Mouse (Mus musculus): ENCODE results near the gene Cnih3. TPM values are rescaled to one million over a fixed set of nuclear protein-coding genes. Genes with fewer than 3 reads are reported as not detected.

The Cnih3 gene
- polyA plus RNA-seq, 1 experiment from 2014 or later = 0.27 TPM

DNA sequence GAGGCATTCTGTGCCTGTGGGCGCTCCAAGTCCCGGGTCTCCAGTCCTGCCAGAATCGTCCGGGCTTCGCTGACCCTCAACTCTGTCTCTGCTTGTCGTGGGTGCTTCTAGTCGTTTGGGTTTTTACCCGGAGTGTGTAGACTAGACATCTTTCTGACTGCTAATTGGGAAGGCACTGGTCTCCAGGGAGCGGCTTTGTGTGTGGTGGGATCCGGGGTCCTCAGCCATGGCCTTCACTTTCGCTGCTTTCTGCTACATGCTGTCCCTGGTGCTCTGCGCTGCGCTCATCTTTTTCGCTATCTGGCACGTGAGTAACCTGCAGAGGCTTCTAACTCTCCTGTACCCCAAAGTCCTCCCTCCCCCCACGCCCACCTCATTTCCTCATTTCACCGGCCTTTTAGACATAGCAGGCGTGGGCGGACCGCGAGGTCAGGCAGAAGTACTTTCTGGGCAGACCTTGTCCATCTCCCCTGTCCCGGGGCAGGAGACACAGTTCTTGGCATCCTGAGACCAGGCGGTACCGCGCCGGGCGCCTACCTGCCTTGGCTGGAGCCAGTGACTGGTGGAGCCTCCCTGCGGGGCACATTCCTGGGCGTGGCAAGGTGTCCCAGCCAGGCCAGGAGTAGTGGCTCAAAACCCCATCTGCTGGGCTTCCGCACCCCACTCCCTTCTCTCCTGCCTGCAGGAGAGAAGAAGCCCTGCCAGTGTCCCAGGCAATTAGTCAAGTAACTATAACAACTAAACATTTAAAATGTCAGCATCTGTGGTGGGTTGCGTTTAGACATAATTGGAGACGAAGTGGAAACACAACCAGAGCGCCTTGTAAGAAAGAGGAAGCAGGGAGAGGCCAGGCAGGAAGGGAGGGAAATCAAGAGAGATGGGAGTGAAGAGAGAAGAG, 1.0 kb downstream of the Cnih3 start:
- Histone ChIP-seq H3K36me3 (no peaks in the 10 kb centered on the region), H3K4me3 (peak overlapping the region; percentile 57), H3K4me1 (replicated peaks) (peaks cover 16% of the 10 kb centered on the region), H3K4me2 (peak overlapping the region; percentile 94), H3K27ac (ENCODE audit: poor library complexity, severe bottlenecking) (no peak overlapping the region), H3K9me3 (replicated peaks) (no peaks in the 10 kb centered on the region), H3K9ac (peak overlapping the region; percentile 66), H3K27me3 (replicated peaks) (peaks cover 58% of the 10 kb centered on the region)
- ATAC-seq (ENCODE audit: insufficient number of reproducible peaks, low FRiP score) = no peak
- WGBS = 4% methylated on average over 33 of the region's 33 CpGs

DNA sequence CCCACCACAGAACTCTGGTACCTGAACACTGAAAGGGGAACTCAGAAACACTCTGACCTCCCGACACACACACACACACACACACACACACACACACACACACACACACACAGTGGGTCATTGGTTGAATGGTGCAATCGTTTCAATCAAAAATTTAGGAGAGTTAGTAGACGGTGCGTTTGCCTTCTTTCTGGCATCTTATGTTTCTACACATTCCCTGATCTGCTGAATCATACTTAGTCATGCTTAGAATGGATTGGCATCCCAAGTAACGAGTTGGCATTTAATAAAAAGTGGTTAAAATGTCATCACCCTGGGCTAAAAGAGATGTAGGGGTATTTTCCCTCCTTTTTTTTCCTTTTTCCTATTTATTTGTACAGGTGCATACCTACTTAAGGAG, 3.3 kb downstream of the Cnih3 start:
- H3K27me3 ChIP-seq (replicated peaks) = peaks cover 49% of the 10 kb centered on the region
- 74% methylated on average over 5 of the region's 5 CpGs for WGBS

GRCm38 (mm10) chr1:181357870-181358269, 5.4 kb downstream of the Cnih3 start:
- no peak overlapping the region for H3K9ac ChIP-seq
- WGBS = 51% methylated on average over 2 of the region's 2 CpGs

More for the DNA sequence above, 3.3 kb downstream of the Cnih3 start:
- H3K9me3 ChIP-seq (replicated peaks) = no peaks in the 10 kb centered on the region
- H3K4me1 ChIP-seq (replicated peaks) = peaks cover 20% of the 10 kb centered on the region
- H3K9ac ChIP-seq = no peak overlapping the region
- H3K36me3 ChIP-seq = no peaks in the 10 kb centered on the region
- no peak overlapping the region for H3K4me3 ChIP-seq
- ATAC-seq (ENCODE audit: insufficient number of reproducible peaks, low FRiP score) = no peak
- H3K27ac ChIP-seq (ENCODE audit: poor library complexity, severe bottlenecking) = no peak overlapping the region
- H3K4me2 ChIP-seq = no peak overlapping the region

GRCm38 (mm10) chr1:181358526-181358925, 6.1 kb downstream of the Cnih3 start:
- 50% methylated on average over 7 of the region's 7 CpGs for WGBS
- no peak overlapping the region for H3K4me2 ChIP-seq
- no peak for ATAC-seq (ENCODE audit: insufficient number of reproducible peaks, low FRiP score)

More at GRCm38 (mm10) chr1:181357870-181358269, 5.4 kb downstream of the Cnih3 start:
- H3K9me3 ChIP-seq (replicated peaks) = no peaks in the 10 kb centered on the region
- ATAC-seq (ENCODE audit: insufficient number of reproducible peaks, low FRiP score) = no peak
- no peak overlapping the region for H3K4me2 ChIP-seq
- H3K27ac ChIP-seq (ENCODE audit: poor library complexity, severe bottlenecking) = no peak overlapping the region
- H3K36me3 ChIP-seq = no peaks in the 10 kb centered on the region
- H3K4me3 ChIP-seq = no peak overlapping the region
- peaks cover 30% of the 10 kb centered on the region for H3K27me3 ChIP-seq (replicated peaks)
- peaks cover 13% of the 10 kb centered on the region for H3K4me1 ChIP-seq (replicated peaks)

DNA sequence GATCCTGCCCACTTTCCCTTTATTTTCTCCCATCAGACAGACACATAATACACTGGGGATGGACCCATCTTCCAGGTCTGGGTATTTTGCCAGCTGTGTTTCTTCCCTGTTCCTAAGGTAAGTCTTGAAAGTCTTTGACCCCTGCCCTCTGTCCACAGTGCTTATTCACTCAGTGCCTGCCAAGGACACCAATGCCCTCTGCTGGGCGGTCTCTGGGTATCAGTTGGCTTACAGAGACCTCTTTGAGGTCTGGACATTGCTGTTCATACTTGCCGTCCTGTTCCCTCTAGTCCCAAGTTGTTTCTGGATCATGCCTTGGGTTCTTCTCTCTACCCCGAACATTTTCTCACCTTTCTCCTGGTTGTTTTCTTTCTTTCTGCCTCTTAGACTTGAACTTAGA, 8.3 kb downstream of the Cnih3 start:
- Histone ChIP-seq H3K9ac (no peak overlapping the region), H3K36me3 (no peaks in the 10 kb centered on the region), H3K4me3 (no peak overlapping the region), H3K27me3 (replicated peaks) (0 out of 2 replicates have a peak, but pooled peaks cover 6% of the 10 kb centered on the region), H3K4me2 (no peak overlapping the region), H3K27ac (ENCODE audit: poor library complexity, severe bottlenecking) (no peak overlapping the region), H3K9me3 (replicated peaks) (no peaks in the 10 kb centered on the region), H3K4me1 (replicated peaks) (0 out of 2 replicates have a peak, but pooled peaks cover 5% of the 10 kb centered on the region)
- no peak for ATAC-seq (ENCODE audit: insufficient number of reproducible peaks, low FRiP score)
- WGBS = 72% methylated on average over 3 of the region's 3 CpGs

More at GRCm38 (mm10) chr1:181358526-181358925, 6.1 kb downstream of the Cnih3 start:
- no peak overlapping the region for H3K27ac ChIP-seq (ENCODE audit: poor library complexity, severe bottlenecking)
- H3K4me1 ChIP-seq (replicated peaks) = peaks cover 6% of the 10 kb centered on the region
- H3K9ac ChIP-seq = no peak overlapping the region
- no peak overlapping the region for H3K4me3 ChIP-seq
- H3K27me3 ChIP-seq (replicated peaks) = peaks cover 27% of the 10 kb centered on the region
- no peaks in the 10 kb centered on the region for H3K9me3 ChIP-seq (replicated peaks)
- H3K36me3 ChIP-seq = no peaks in the 10 kb centered on the region

DNA sequence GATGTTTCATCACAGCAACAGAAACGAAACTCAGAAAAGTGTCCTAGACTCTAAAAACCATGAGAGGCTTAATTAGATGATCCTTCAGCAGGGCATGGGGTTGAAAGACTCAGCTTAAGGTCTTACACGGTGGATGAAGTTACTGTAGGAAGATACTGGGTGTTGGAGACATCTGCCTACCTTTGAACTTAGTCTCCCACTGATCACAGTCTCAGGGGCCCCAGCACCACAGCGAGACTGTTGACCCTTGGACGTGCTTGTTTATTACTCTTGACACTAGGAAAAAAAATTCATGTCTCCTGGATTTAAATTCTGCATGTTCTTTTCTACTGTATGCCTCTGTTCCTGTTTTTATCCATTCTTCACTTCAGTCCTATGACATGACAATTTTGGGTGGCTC, 11.6 kb downstream of the Cnih3 start:
- no peak overlapping the region for H3K4me3 ChIP-seq
- no peak for ATAC-seq (ENCODE audit: insufficient number of reproducible peaks, low FRiP score)
- H3K36me3 ChIP-seq = no peaks in the 10 kb centered on the region
- no peak overlapping the region for H3K27ac ChIP-seq (ENCODE audit: poor library complexity, severe bottlenecking)
- no peaks in the 10 kb centered on the region for H3K4me1 ChIP-seq (replicated peaks)
- H3K27me3 ChIP-seq (replicated peaks) = no peaks in the 10 kb centered on the region
- H3K9ac ChIP-seq = no peak overlapping the region
- H3K4me2 ChIP-seq = no peak overlapping the region
- WGBS = 75% methylated on average over 4 of the region's 4 CpGs
- H3K9me3 ChIP-seq (replicated peaks) = no peaks in the 10 kb centered on the region

DNA sequence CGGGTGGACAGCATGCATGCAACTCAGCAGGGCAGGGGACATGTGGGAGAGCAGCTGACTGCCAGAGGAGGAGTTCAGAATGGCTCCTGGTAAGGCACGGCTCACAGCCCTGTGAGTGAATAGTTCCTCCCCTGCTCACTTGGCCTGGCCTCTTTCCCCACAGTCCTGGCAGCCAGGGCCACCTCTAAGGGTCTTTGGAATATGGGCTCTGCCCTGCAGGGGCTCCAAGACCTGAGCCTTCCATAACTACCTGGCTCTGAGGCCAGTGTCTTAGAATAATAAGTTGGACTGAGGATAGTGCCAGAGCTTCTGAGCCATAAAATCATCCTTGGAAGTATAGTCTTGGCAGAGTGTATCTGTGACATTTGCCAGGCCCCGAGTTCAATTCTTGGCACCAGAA, 12.9 kb downstream of the Cnih3 start:
- Histone ChIP-seq H3K4me1 (replicated peaks) (no peaks in the 10 kb centered on the region), H3K27ac (ENCODE audit: poor library complexity, severe bottlenecking) (no peak overlapping the region), H3K4me3 (no peak overlapping the region), H3K9me3 (replicated peaks) (no peaks in the 10 kb centered on the region), H3K27me3 (replicated peaks) (no peaks in the 10 kb centered on the region; the same call in 1 of the 2 replicates), H3K9ac (no peak overlapping the region), H3K36me3 (no peaks in the 10 kb centered on the region), H3K4me2 (no peak overlapping the region)
- 59% methylated on average over 3 of the region's 3 CpGs for WGBS
- ATAC-seq (ENCODE audit: insufficient number of reproducible peaks, low FRiP score) = no peak

GRCm38 (mm10) chr1:181368789-181369570, 16.6 kb downstream of the Cnih3 start:
- Histone ChIP-seq H3K4me3 (no peak overlapping the region), H3K4me2 (no peak overlapping the region), H3K27me3 (replicated peaks) (peaks cover 5% of the 10 kb centered on the region), H3K9ac (no peak overlapping the region), H3K4me1 (replicated peaks) (no peaks in the 10 kb centered on the region), H3K36me3 (no peaks in the 10 kb centered on the region), H3K27ac (ENCODE audit: poor library complexity, severe bottlenecking) (no peak overlapping the region), H3K9me3 (replicated peaks) (no peaks in the 10 kb centered on the region)
- ATAC-seq (ENCODE audit: insufficient number of reproducible peaks, low FRiP score) = no peak
- 40% methylated on average over 3 of the region's 3 CpGs for WGBS

GRCm38 (mm10) chr1:181370370-181370769, 17.9 kb downstream of the Cnih3 start:
- H3K4me2 ChIP-seq = no peak overlapping the region
- peaks cover 5% of the 10 kb centered on the region for H3K27me3 ChIP-seq (replicated peaks)
- ATAC-seq (ENCODE audit: insufficient number of reproducible peaks, low FRiP score) = no peak
- H3K27ac ChIP-seq (ENCODE audit: poor library complexity, severe bottlenecking) = no peak overlapping the region
- no peak overlapping the region for H3K4me3 ChIP-seq
- H3K9me3 ChIP-seq (replicated peaks) = no peaks in the 10 kb centered on the region
- no peaks in the 10 kb centered on the region for H3K36me3 ChIP-seq
- no peaks in the 10 kb centered on the region for H3K4me1 ChIP-seq (replicated peaks)
- H3K9ac ChIP-seq = no peak overlapping the region
- WGBS = 49% methylated on average over 3 of the region's 3 CpGs

GRCm38 (mm10) chr1:181371226-181371625, 18.8 kb downstream of the Cnih3 start:
- 43% methylated on average over 4 of the region's 4 CpGs for WGBS
- ATAC-seq (ENCODE audit: insufficient number of reproducible peaks, low FRiP score) = no peak

DNA sequence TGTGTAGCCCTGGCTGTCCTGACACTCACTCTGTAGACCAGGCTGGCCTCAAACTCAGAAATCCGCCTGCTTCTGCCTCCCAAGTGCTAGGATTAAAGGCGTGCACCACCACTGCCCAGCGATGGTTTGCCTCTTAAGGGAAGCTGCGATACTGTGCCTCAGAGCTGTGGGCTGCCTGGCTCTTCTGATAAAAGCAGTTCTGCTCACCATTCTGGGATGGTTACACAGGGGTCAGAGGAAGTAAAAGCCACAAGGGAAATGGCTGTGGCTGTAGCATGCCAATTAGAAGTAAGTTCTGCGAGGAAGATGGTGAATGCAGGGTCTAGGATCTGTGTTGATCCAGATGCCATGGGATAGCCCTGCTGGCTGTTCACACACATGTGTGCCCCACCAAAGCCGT, 19.9 kb downstream of the Cnih3 start:
- H3K36me3 ChIP-seq = no peaks in the 10 kb centered on the region
- H3K4me3 ChIP-seq = no peak overlapping the region
- 43% methylated on average over 6 of the region's 6 CpGs for WGBS
- peaks cover 12% of the 10 kb centered on the region for H3K27me3 ChIP-seq (replicated peaks)
- H3K9me3 ChIP-seq (replicated peaks) = no peaks in the 10 kb centered on the region
- no peak overlapping the region for H3K9ac ChIP-seq
- no peak overlapping the region for H3K4me2 ChIP-seq
- no peak overlapping the region for H3K27ac ChIP-seq (ENCODE audit: poor library complexity, severe bottlenecking)
- no peak for ATAC-seq (ENCODE audit: insufficient number of reproducible peaks, low FRiP score)
- no peaks in the 10 kb centered on the region for H3K4me1 ChIP-seq (replicated peaks)

More at GRCm38 (mm10) chr1:181371226-181371625, 18.8 kb downstream of the Cnih3 start:
- H3K4me3 ChIP-seq = no peak overlapping the region
- H3K9ac ChIP-seq = no peak overlapping the region
- H3K4me1 ChIP-seq (replicated peaks) = no peaks in the 10 kb centered on the region
- H3K36me3 ChIP-seq = no peaks in the 10 kb centered on the region
- H3K27ac ChIP-seq (ENCODE audit: poor library complexity, severe bottlenecking) = no peak overlapping the region
- no peaks in the 10 kb centered on the region for H3K9me3 ChIP-seq (replicated peaks)
- H3K4me2 ChIP-seq = no peak overlapping the region
- peaks cover 9% of the 10 kb centered on the region for H3K27me3 ChIP-seq (replicated peaks)
